Mouse (Mus musculus) hindbrain, embryonic 14.5 days (tissue): ENCODE results near the gene Jazf1. TPM values are rescaled to one million over a fixed set of nuclear protein-coding genes. Genes with fewer than 3 reads are reported as not detected.

Source experiments
- ATAC-seq: fragments of 200-750 bp; cut with Nextera tagmentation; 2 replicates; pipeline ENCODE4 v1.8.0; 2017; ENCODE audit warnings: moderate number of reproducible peaks, mild to moderate bottlenecking, moderate TSS enrichment, moderate library complexity; ENCODE audit not compliant: low FRiP score
- DNase-seq: peaks from one replicate; pipeline ENCODE4 v3.0.0-alpha.2; 2015; ENCODE audit warnings: low spot score
- H3K27ac ChIP-seq: fragments of 300-500 bp; sonication (generic); 2 replicates; pipeline ENCODE4 v1.5.1; 2014; ENCODE audit warnings: mild to moderate bottlenecking, moderate library complexity
- H3K27me3 ChIP-seq: fragments of 300-500 bp; sonication (generic); 2 replicates; pipeline ENCODE4 v1.6.1; 2014; ENCODE audit warnings: mild to moderate bottlenecking, low read length, mixed read lengths; ENCODE audit not compliant: control insufficient read depth, insufficient read depth
- H3K36me3 ChIP-seq: fragments of 300-500 bp; sonication (generic); replicated peaks from 2 replicates; pipeline ENCODE4 v1.6.1; 2014; ENCODE audit not compliant: control insufficient read depth, insufficient read depth
- H3K4me1 ChIP-seq: fragments of 300-500 bp; sonication (generic); replicated peaks from 2 replicates; pipeline ENCODE4 v1.6.1; 2014; ENCODE audit warnings: antibody characterized with exemption, low read length, mixed read lengths; ENCODE audit not compliant: control insufficient read depth, insufficient read depth
- H3K4me2 ChIP-seq: fragments of 300-500 bp; sonication (generic); replicated peaks from 2 replicates; pipeline ENCODE4 v1.6.1; 2014; ENCODE audit warnings: mild to moderate bottlenecking, moderate library complexity
- H3K4me3 ChIP-seq: fragments of 300-500 bp; sonication (generic); replicated peaks from 2 replicates; pipeline ENCODE4 v1.5.1; 2014; ENCODE audit warnings: mild to moderate bottlenecking, low read length
- H3K9ac ChIP-seq: fragments of 300-500 bp; sonication (generic); 2 replicates; pipeline ENCODE4 v1.6.1; 2014
- H3K9me3 ChIP-seq: fragments of 300-500 bp; sonication (generic); 2 replicates; pipeline ENCODE4 v1.6.1; 2016; ENCODE audit warnings: low read length; ENCODE audit not compliant: control insufficient read depth
- WGBS: fragments of 180-500 bp; shearing (Covaris S2); extraction: QIAGEN DNeasy Blood & Tissue Kit; methylation state at CpG from one replicate; pipeline ENCODE4 v1.1.7; 2014; 5-methylcytosine and 5-hydroxymethylcytosine counted together
- polyA plus RNA-seq: library from polyadenylated mRNA; unstranded; fragments of >200 nt; fragmentation: Nextera tagmentation; extraction: Ambion mirVana; gene quantifications from 2 replicates; pipeline ENCODE4 v1.2.1, GENCODE M21; 2014

Gene Jazf1
- polyA plus RNA-seq, 1 experiment from 2014 or later = 56.2 TPM

GRCm38 (mm10) chr6:52952526-52952900 is 115.9 kb downstream of the Jazf1 start:
- Histone ChIP-seq H3K27ac (no peak overlapping the region), H3K4me2 (no peak overlapping the region), H3K27me3 (no peaks in the 10 kb centered on the region), H3K9me3 (no peaks in the 10 kb centered on the region), H3K4me3 (no peak overlapping the region), H3K36me3 (no peaks in the 10 kb centered on the region), H3K9ac (no peak overlapping the region), H3K4me1 (peaks cover 4% of the 10 kb centered on the region)
- DNase-seq (no peak), ATAC-seq (no peak)
- WGBS = 33% methylated on average over 8 of the region's 8 CpGs

DNA sequence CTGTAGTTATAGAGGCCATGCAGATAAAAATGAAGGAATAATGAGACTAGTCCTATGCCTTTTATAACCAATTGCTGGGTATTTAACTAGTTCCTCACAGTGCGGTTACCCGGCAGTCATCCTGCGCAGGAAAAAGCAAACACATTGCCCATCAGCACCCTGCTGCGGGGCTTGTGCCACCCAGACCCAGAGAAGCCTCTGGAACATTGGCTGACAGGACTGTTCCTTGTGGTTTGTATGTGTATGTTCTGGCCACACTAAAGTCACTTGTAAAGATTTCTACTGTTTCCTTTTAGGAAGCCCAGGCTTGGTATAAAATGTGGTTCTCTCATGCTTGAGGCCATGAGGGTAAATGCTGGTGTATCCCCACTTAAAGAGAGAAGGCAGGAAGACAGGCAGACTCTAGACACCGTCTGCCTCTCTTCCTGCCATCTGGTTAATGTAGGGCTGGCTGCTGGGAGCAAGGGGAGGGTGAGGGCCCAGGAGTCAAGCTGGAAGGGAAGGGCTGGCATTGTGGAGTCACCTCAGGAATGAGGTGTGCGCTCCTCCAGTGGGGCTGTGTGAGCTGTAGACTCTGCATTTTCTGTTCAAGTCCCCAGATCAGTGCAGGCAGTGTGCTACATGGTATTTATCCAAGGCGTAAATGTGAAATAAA is 116.4 kb downstream of the Jazf1 start:
- 76% methylated on average over 7 of the region's 7 CpGs for WGBS
- Histone ChIP-seq H3K4me1 (peaks cover 4% of the 10 kb centered on the region), H3K9me3 (no peaks in the 10 kb centered on the region), H3K9ac (no peak overlapping the region), H3K27me3 (no peaks in the 10 kb centered on the region), H3K4me3 (no peak overlapping the region), H3K4me2 (no peak overlapping the region), H3K36me3 (no peaks in the 10 kb centered on the region), H3K27ac (no peak overlapping the region)
- DNase-seq (no peak), ATAC-seq (peak; percentile 37; the same call in 1 of the 2 replicates)

GRCm38 (mm10) chr6:52950371-52950770 is 118.1 kb downstream of the Jazf1 start:
- no peak overlapping the region for H3K27ac ChIP-seq
- no peaks in the 10 kb centered on the region for H3K36me3 ChIP-seq
- no peak overlapping the region for H3K9ac ChIP-seq
- no peak overlapping the region for H3K4me3 ChIP-seq
- H3K9me3 ChIP-seq = no peaks in the 10 kb centered on the region
- peaks cover 4% of the 10 kb centered on the region for H3K4me1 ChIP-seq
- H3K4me2 ChIP-seq = no peak overlapping the region
- H3K27me3 ChIP-seq = no peaks in the 10 kb centered on the region
- ATAC-seq (no peak), DNase-seq (no peak)
- 68% methylated on average over 5 of the region's 5 CpGs for WGBS

- Histone ChIP-seq H3K4me2 (no peak overlapping the region), H3K27me3 (no peaks in the 10 kb centered on the region), H3K36me3 (no peaks in the 10 kb centered on the region), H3K9me3 (no peaks in the 10 kb centered on the region), H3K27ac (no peak overlapping the region), H3K9ac (no peak overlapping the region), H3K4me3 (no peak overlapping the region), H3K4me1 (no peaks in the 10 kb centered on the region)
- no peak for DNase-seq
- 88% methylated on average over 5 of the region's 5 CpGs for WGBS
- ATAC-seq = no peak
Observed at GRCm38 (mm10) chr6:52942534-52942933, 125.9 kb downstream of the Jazf1 start.

DNA sequence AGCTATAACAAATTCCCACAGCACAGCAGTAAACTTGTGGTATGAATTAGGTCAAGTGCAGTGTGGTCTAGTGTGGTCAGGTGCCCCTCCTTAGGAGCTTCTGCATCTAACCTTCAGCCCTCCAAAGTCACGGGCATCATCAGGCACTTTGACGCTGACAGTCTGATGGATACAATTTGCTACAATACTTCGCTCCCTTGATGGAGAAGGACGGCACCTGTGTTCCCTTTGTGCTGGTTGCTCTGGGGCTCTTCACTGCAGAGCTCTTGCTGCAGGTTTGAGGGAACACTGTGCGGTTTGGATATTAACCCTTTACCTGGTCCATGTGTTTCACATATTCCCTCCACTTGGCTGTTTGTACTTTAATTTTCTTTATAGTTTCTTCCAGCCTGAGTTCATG is 126.3 kb downstream of the Jazf1 start:
- DNase-seq (no peak), ATAC-seq (no peak)
- Histone ChIP-seq H3K4me3 (no peak overlapping the region), H3K27ac (no peak overlapping the region), H3K27me3 (no peaks in the 10 kb centered on the region), H3K9ac (no peak overlapping the region), H3K36me3 (no peaks in the 10 kb centered on the region), H3K4me1 (peaks cover under 1% of the 10 kb centered on the region; the same call in 1 of the 2 replicates), H3K4me2 (no peak overlapping the region), H3K9me3 (no peaks in the 10 kb centered on the region)
- WGBS = 76% methylated on average over 5 of the region's 5 CpGs

DNA sequence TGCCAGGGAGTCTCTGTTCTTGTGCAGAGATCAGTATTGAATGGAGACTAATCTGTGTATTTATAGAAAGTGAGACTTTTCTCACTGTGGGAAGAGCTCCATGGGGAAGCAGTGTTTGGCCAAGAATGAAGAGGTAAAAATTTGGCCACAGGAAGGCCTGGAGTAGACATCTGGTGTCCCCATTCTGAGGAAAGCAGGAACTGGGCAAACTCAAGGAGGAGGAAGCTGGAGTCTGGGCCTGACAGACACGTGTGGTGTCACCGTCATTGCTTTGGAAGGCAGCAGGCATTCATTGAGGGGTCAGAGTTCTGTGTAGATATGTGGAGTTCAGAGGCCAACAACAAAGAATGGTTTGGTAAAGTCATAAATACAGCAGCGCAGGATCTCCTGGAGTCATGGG is 130.5 kb downstream of the Jazf1 start:
- ATAC-seq (no peak), DNase-seq (no peak)
- no peaks in the 10 kb centered on the region for H3K27me3 ChIP-seq
- H3K27ac ChIP-seq = no peak overlapping the region
- H3K9me3 ChIP-seq = no peaks in the 10 kb centered on the region
- H3K4me2 ChIP-seq = no peak overlapping the region
- H3K9ac ChIP-seq = no peak overlapping the region
- H3K4me3 ChIP-seq = no peak overlapping the region
- no peaks in the 10 kb centered on the region for H3K36me3 ChIP-seq
- peaks cover 4% of the 10 kb centered on the region; the same call in 1 of the 2 replicates for H3K4me1 ChIP-seq
- 64% methylated on average over 3 of the region's 3 CpGs for WGBS

DNA sequence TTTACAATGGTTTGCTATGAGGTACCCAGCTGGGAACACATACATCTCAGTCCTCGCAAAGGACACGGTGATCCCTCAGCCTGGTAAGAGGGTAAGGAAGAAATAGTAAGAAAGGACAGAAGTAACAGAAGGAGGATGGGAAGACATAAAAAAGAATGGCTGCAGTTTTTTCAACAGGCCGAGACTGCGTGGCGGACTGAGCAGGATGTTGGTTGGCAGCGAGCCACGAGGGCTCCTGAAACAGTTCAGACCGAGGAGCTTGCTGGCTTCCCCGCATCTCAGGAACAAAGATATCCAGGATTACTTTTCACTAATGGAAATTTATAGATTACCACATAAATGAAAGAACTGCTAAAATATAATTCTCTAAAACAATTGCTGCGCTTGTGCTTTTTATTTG is 131.4 kb downstream of the Jazf1 start:
- DNase-seq = peak; percentile 66
- 50% methylated on average over 10 of the region's 10 CpGs for WGBS
- Histone ChIP-seq H3K4me1 (peaks cover 4% of the 10 kb centered on the region; the same call in 1 of the 2 replicates), H3K27me3 (no peaks in the 10 kb centered on the region), H3K9me3 (no peaks in the 10 kb centered on the region), H3K4me2 (no peak overlapping the region), H3K4me3 (no peak overlapping the region), H3K36me3 (no peaks in the 10 kb centered on the region), H3K27ac (no peak overlapping the region), H3K9ac (no peak overlapping the region)
- no peak for ATAC-seq

DNA sequence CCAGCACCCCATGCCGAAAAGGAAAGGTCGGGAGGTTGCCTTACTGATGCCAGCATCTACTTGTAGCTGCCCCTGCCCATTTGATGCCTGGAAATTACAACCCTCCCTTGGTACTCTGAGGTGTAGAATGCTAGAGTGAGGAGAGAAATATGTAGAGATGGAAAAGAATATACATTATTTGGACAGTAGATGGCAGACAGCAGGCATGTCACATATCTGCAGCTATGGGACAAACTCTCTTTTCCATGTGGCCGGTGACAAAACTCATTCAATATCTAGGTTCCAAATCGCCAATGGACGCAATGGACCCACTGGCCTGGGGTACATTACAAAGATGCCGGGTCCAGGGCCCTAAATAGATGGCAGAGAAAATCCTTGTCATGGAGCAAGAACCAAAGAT is 134.4 kb downstream of the Jazf1 start:
- no peak overlapping the region for H3K9ac ChIP-seq
- H3K4me1 ChIP-seq = peaks cover 4% of the 10 kb centered on the region; the same call in 1 of the 2 replicates
- no peaks in the 10 kb centered on the region for H3K27me3 ChIP-seq
- no peaks in the 10 kb centered on the region for H3K9me3 ChIP-seq
- no peak overlapping the region for H3K4me2 ChIP-seq
- DNase-seq (no peak), ATAC-seq (no peak)
- 87% methylated on average over 6 of the region's 6 CpGs for WGBS
- no peak overlapping the region for H3K27ac ChIP-seq
- no peak overlapping the region for H3K4me3 ChIP-seq
- H3K36me3 ChIP-seq = no peaks in the 10 kb centered on the region

GRCm38 (mm10) chr6:52932603-52933178 is 135.7 kb downstream of the Jazf1 start:
- no peak for DNase-seq
- no peak overlapping the region for H3K9ac ChIP-seq
- 55% methylated on average over 7 of the region's 7 CpGs for WGBS

More at GRCm38 (mm10) chr6:52932603-52933178, 135.7 kb downstream of the Jazf1 start:
- no peak for ATAC-seq
- Histone ChIP-seq H3K27me3 (no peaks in the 10 kb centered on the region), H3K4me3 (no peak overlapping the region), H3K4me2 (no peak overlapping the region), H3K27ac (no peak overlapping the region), H3K36me3 (no peaks in the 10 kb centered on the region), H3K4me1 (peaks cover 4% of the 10 kb centered on the region; the same call in 1 of the 2 replicates), H3K9me3 (no peaks in the 10 kb centered on the region)
